Mouse (Mus musculus) bone marrow macrophage, adult 2 months (primary cell): ENCODE results near the gene Atg10. TPM values are rescaled to one million over a fixed set of nuclear protein-coding genes. Genes with fewer than 3 reads are reported as not detected.
A peak's percentile ranks its signal among the peaks of the same experiment; 100 is the strongest.

ENCODE experiments used
- H3K27ac ChIP-seq: 2 replicates; pipeline ENCODE4 v1.5.1; 2012; ENCODE audit warnings: low read depth, low read length; ENCODE audit not compliant: insufficient read depth
- H3K4me1 ChIP-seq: 2 replicates; pipeline ENCODE4 v1.6.1; 2012; ENCODE audit warnings: low read length; ENCODE audit not compliant: control insufficient read depth, insufficient read depth
- H3K4me3 ChIP-seq: 2 replicates; pipeline ENCODE4 v1.5.1; 2012; ENCODE audit warnings: mild to moderate bottlenecking, low read length, moderate library complexity; ENCODE audit not compliant: insufficient read depth
- CTCF ChIP-seq: IDR thresholded peaks from 2 replicates; pipeline ENCODE4 v1.5.1; 2012; ENCODE audit warnings: low read depth, mild to moderate bottlenecking, low read length, moderate library complexity
- POLR2A ChIP-seq: IDR thresholded peaks from 2 replicates; pipeline ENCODE4 v1.6.1; 2012; ENCODE audit warnings: mild to moderate bottlenecking, low read depth, low read length, borderline replicate concordance
- polyA plus RNA-seq: library from polyadenylated mRNA; stranded (reverse); fragments of >200 nt; gene quantifications from 2 replicates; pipeline ENCODE4 v1.2.4, GENCODE M21; 2012; ENCODE audit not compliant: missing spikeins, insufficient read depth, insufficient read length

Gene Atg10
- polyA plus RNA-seq, 1 experiment = 14.0 TPM

DNA sequence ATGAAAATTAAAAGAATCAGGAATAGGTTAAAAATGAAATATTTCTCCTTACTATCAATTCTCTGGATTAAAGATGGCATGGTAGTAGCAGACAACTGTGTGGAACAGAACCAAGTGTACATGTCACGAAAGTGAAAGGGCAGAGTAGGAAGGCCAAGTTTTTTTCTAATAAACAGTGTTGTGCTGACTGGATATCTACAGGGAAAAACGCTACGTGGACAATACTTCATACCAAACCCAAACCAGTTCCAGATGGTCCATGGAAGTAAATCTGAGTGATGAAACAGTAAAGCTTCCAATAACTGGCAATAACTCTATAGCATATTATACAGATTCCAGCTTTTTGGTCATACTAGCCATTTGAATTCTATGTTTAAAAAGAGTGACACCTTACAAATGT lies 235.5 kb downstream of the Atg10 start:
- peaks cover 11% of the 10 kb centered on the region for H3K4me1 ChIP-seq
- no peak overlapping the region for H3K27ac ChIP-seq
- no peak overlapping the region for H3K4me3 ChIP-seq
- no peak for TF ChIP-seq POLR2A
- TF ChIP-seq CTCF = no peak

DNA sequence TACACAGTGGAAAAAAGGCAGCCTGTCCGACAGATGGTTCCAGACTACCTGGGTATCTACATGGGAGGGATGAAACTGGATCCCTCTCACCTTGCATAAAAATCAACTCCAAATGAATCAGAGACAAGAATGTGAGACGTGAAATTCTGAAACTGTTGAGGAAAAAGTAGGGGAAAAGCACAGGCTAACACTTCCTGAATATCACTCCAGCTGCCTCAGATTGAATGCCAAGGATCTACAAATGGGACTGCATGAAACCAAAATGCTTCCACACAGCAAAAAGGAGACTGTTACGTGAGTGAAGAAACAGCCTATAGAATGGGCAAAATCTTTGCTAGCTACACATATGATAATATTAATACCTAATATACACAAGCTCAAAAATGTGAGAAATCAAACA lies 238.4 kb downstream of the Atg10 start:
- peaks cover 20% of the 10 kb centered on the region for H3K4me1 ChIP-seq

DNA sequence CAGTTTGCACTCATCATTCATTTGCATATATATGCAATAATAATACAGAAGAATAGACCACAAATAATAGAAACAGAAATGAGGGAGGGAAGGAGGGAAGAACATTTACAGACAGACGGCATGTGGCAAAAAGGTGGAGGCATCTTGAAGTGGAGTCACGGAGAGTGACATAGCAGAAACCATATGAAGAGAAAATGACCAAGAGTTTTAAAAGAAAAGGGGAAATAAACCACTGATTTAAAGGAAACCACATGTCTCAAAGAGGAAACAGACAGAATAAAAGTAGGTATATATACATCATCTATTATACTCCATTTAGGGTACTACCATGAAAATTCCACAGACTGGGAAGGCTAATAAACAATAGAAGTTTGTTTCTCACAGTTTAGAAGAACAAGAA lies 239.7 kb downstream of the Atg10 start:
- TF ChIP-seq POLR2A = no peak
- TF ChIP-seq CTCF = no peak
- Histone ChIP-seq H3K4me1 (peaks cover 20% of the 10 kb centered on the region), H3K27ac (no peak overlapping the region), H3K4me3 (no peak overlapping the region)

More for the DNA sequence above, 238.4 kb downstream of the Atg10 start:
- Histone ChIP-seq H3K4me3 (no peak overlapping the region), H3K27ac (no peak overlapping the region)
- TF ChIP-seq POLR2A (no peak), CTCF (no peak)

DNA sequence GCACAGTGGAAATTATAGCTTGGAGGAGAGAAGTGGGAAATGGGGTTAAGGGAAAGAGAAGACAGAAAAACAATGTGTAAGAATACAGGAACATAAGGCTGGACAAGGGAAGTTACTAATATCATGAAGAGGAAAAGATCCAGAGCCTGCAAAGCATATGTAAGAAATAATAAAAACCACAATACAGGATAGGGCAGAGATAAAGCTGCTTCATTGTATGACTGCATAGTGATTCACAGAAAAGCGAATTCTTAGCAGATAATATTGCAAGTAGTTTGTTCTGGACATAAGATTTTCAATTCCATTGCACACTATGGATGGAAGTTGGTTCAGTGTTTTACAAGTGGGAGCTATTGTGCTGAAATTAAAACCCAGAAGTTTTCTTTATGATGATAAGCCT lies 242.0 kb downstream of the Atg10 start:
- H3K4me1 ChIP-seq = peaks cover 20% of the 10 kb centered on the region
- no peak overlapping the region for H3K27ac ChIP-seq
- H3K4me3 ChIP-seq = no peak overlapping the region
- no peak for TF ChIP-seq POLR2A
- TF ChIP-seq CTCF = no peak

DNA sequence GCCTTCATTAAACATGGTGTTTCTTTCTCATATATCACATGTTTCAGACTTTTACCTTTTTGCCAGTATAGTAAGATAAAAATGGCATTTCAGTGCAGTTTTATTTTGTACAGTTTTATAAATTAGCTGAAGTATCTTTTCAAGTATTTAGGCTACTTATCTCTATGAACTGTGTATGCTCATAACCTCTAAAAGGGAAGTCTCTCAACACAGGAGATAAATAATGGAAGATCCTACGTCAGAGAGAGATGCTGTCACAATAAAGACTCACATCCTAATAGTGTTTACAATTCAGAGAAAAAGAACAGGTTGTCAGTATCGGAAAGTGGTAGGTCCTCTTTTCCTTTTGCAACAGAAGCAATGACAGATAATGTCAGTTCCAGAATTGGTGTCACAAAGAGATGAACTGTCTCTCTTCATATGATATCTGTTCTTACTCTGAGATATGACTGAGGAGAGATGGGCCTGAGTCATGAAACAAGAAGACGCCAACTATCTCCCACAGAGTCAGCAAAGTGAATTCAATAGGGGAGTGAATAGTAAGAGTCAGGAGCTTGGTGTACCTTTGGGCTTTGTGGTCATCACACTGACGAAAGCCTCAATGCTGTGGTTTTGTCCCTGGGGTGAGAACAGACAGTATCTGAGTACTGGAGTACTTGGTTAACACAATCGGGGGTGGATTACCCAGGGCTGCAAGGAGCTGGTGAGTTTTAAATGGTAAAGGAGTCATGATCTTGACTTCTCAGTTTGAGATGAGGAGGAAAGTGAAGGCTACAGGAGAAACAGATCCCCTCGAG lies 242.7 kb downstream of the Atg10 start:
- TF ChIP-seq POLR2A = no peak
- TF ChIP-seq CTCF = no peak
- Histone ChIP-seq H3K27ac (no peak overlapping the region), H3K4me3 (no peak overlapping the region), H3K4me1 (peaks cover 20% of the 10 kb centered on the region)

DNA sequence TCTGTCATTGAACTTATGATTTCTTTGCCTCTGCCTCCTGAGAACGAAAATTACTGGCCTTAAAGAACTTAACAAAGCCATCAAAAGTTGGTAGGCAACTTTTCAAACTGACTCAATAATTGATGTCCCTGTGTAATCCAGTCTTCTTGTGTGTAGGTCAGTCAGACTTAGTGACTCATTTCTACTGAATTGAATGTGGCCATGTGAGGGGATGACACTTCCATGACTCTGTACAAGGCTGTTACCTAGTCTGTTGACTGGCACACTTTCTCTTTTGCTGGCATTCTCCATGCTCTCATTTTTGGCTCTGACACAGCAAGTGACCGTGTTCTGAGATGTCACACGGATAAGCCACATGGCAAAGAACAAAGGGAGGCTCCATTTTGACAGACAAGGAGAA lies 246.7 kb downstream of the Atg10 start:
- no peak for TF ChIP-seq CTCF
- TF ChIP-seq POLR2A = no peak
- H3K4me3 ChIP-seq = no peak overlapping the region

DNA sequence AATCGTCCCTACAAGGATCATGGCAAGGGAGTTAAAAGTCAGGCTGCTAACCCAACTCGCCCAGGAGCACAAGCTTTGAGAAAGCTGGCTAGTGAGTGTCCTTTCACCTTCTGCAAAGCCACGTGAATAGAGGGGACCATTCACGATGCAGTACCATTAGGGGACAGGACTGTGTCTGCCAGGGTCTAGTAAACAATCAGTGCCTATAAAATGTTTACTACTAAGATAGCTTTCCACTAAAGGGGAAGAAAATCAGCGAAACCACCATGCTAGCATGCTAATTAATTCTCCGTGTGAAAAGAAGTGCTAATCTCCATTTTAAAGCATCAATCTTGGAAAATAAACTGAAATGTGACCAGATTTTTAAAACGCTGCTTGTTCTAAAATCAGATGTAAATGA lies 250.4 kb downstream of the Atg10 start:
- H3K27ac ChIP-seq = no peak overlapping the region
- H3K4me3 ChIP-seq = no peak overlapping the region
- no peaks in the 10 kb centered on the region for H3K4me1 ChIP-seq
- TF ChIP-seq POLR2A (no peak), CTCF (no peak)

More for the DNA sequence above, 246.7 kb downstream of the Atg10 start:
- Histone ChIP-seq H3K4me1 (peaks cover 5% of the 10 kb centered on the region; the same call in 1 of the 2 replicates), H3K27ac (no peak overlapping the region)

DNA sequence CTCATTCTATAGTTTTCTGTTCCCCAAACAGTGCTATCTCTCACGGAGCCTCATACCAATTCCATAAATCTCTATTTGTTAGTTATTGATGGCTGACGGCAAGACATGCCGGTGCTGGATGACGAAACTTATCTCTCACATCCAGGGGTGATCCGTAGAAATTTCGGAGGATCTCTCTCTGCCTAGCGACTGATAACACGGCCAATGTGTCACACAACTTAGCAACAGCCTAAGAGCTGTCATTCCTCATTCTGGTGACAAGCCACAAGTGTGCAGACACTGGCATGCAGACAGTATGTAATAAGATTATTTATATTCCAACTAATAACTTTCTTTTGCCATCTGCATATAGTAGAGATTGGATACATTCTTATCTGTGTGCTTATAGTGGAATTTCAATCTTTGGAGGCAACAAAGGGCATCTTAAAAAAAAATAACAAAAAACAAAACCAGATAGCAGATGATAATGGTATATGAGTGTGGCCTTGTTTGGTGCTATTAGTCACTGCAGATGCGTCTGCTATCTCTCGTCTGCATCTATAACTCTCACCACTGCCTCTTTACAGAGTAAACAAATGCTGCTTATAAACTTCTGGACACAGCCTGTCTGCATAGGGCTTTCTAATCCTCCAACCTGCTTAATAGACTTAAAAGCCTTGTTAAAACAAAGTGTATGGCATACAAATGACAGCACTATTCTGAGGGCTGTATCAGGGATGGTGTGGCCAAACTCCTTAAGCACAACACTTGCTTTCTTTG lies 253.3 kb downstream of the Atg10 start:
- no peak overlapping the region for H3K4me3 ChIP-seq
- no peak overlapping the region for H3K27ac ChIP-seq
- TF ChIP-seq CTCF (no peak), POLR2A (no peak)
- no peaks in the 10 kb centered on the region for H3K4me1 ChIP-seq

DNA sequence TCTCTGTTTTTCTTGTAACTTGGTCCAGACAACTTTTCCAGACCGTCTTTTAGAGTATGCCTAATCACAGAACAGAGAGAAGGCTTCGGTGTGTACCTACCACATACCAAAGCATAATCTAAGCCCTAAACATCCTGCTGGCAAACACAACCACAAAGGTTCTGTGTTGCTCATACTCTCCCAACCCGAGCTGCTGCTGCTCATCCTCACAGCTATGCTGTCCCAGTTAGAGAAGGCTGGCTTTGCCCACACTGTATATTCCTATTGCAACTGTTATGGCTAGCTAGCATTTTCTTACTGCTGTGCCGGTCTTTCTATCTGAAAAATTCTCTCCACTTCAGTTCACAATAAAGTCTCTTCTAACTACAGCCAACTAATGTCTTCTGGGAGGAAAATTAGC lies 254.8 kb downstream of the Atg10 start:
- H3K27ac ChIP-seq = no peak overlapping the region
- no peak overlapping the region for H3K4me3 ChIP-seq
- H3K4me1 ChIP-seq = no peaks in the 10 kb centered on the region
- TF ChIP-seq CTCF = no peak
- TF ChIP-seq POLR2A = no peak

DNA sequence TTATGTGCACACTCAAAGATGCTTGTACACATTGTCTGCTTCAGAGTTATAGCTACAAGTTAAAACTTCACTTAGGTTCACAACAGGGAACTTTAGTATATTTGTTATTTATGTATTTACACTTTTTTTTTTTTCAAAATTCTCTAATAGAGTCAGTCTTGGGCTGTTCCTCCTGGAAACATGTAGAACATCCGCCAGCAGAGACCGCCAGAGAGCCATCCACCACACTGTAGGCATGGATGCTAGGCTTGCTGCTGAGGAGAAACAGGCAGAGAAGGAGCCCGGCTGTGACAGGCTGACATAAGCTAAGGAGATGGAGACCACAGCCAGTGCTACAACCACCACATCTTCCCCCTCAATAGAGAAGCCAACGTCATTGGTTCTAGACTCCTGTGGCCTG lies 256.3 kb downstream of the Atg10 start:
- no peaks in the 10 kb centered on the region for H3K4me1 ChIP-seq
- TF ChIP-seq CTCF = peak; percentile 85
- no peak for TF ChIP-seq POLR2A
- H3K27ac ChIP-seq = no peak overlapping the region
- H3K4me3 ChIP-seq = no peak overlapping the region

DNA sequence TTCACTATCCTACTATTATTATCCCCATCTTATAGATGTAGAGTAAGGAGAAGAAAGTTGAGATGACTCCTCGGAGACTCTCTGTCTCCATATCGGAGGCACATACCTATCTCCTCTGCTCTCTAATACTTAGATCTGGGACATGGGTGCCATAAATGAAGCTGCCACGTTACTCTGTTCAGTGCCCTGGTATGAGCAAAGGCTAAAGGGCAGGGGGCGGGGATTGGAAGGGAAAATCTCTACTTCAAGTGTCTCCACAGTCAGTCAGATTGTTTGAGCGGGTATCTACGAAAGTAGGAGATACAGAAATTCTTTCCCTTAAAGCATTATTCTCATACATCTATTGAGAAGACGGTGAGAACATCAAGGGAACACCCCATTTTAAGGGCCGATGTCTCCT lies 257.8 kb downstream of the Atg10 start:
- Histone ChIP-seq H3K4me1 (no peaks in the 10 kb centered on the region), H3K4me3 (no peak overlapping the region), H3K27ac (no peak overlapping the region)
- TF ChIP-seq POLR2A (no peak), CTCF (no peak)
